Mouse (Mus musculus) ZHBTc4 (cell line): ENCODE results near the gene Abhd16b.

ENCODE experiments used
- DNase-seq: peaks from one replicate; pipeline ENCODE4 v3.0.0-alpha.2; 2011; ENCODE audit warnings: low read depth, low spot score

Gene Abhd16b

GRCm38 (mm10) chr2:181493156-181493927 lies at the start of gene Abhd16b:
TSS of gene Abhd16b (plus strand) at chr2:181493206.
- DNase-seq, result peak; percentile 35

GRCm38 (mm10) chr2:181452181-181452580 lies 40.8 kb upstream of the Abhd16b start:
- no peak for DNase-seq

GRCm38 (mm10) chr2:181453274-181453673 lies 39.7 kb upstream of the Abhd16b start:
- DNase-seq, result peak; percentile 64

- DNase-seq, result no peak
Measured at GRCm38 (mm10) chr2:181455899-181456298, 37.1 kb upstream of the Abhd16b start.

- DNase-seq, result peak; percentile 51
Measured at GRCm38 (mm10) chr2:181457831-181458230, 35.2 kb upstream of the Abhd16b start.

- peak; percentile 59 for DNase-seq
Measured at GRCm38 (mm10) chr2:181458411-181459152, 34.4 kb upstream of the Abhd16b start.

GRCm38 (mm10) chr2:181459153-181459672 lies 33.8 kb upstream of the Abhd16b start, which contains the start of gene Zbtb46:
TSS of gene Zbtb46 (minus strand) at chr2:181459426.
- DNase-seq, result peak; percentile 73

- DNase-seq, result peak; percentile 93
Measured at GRCm38 (mm10) chr2:181459673-181460621, 33.1 kb upstream of the Abhd16b start.

GRCm38 (mm10) chr2:181461536-181462100 lies 31.4 kb upstream of the Abhd16b start:
- no peak for DNase-seq

GRCm38 (mm10) chr2:181462604-181463003 lies 30.4 kb upstream of the Abhd16b start:
- no peak for DNase-seq

GRCm38 (mm10) chr2:181463008-181463738 lies 29.8 kb upstream of the Abhd16b start:
- DNase-seq, result peak; percentile 90

- DNase-seq, result no peak
Measured at GRCm38 (mm10) chr2:181465423-181465822, 27.6 kb upstream of the Abhd16b start.

- DNase-seq, result no peak
Measured at GRCm38 (mm10) chr2:181470285-181470684, 22.7 kb upstream of the Abhd16b start.

- DNase-seq, result no peak
Measured at GRCm38 (mm10) chr2:181471246-181471645, 21.8 kb upstream of the Abhd16b start.

- DNase-seq, result no peak
Measured at GRCm38 (mm10) chr2:181472256-181472827, 20.7 kb upstream of the Abhd16b start.

- DNase-seq, result no peak
Measured at GRCm38 (mm10) chr2:181483120-181483519, 9.9 kb upstream of the Abhd16b start.

GRCm38 (mm10) chr2:181483562-181484318 lies 9.3 kb upstream of the Abhd16b start:
- DNase-seq, result peak; percentile 53

GRCm38 (mm10) chr2:181484456-181485233 lies 8.4 kb upstream of the Abhd16b start:
- no peak for DNase-seq
